Mouse (Mus musculus): Measurements from ENCODE around the gene Laptm4a. TPM values are rescaled to one million over a fixed set of nuclear protein-coding genes. Genes with fewer than 3 reads are reported as not detected.
A peak's percentile ranks its signal among the peaks of the same experiment; 100 is the strongest.

The Laptm4a gene
- polyA plus RNA-seq, 1 experiment from 2014 or later, result 61.1 TPM

DNA sequence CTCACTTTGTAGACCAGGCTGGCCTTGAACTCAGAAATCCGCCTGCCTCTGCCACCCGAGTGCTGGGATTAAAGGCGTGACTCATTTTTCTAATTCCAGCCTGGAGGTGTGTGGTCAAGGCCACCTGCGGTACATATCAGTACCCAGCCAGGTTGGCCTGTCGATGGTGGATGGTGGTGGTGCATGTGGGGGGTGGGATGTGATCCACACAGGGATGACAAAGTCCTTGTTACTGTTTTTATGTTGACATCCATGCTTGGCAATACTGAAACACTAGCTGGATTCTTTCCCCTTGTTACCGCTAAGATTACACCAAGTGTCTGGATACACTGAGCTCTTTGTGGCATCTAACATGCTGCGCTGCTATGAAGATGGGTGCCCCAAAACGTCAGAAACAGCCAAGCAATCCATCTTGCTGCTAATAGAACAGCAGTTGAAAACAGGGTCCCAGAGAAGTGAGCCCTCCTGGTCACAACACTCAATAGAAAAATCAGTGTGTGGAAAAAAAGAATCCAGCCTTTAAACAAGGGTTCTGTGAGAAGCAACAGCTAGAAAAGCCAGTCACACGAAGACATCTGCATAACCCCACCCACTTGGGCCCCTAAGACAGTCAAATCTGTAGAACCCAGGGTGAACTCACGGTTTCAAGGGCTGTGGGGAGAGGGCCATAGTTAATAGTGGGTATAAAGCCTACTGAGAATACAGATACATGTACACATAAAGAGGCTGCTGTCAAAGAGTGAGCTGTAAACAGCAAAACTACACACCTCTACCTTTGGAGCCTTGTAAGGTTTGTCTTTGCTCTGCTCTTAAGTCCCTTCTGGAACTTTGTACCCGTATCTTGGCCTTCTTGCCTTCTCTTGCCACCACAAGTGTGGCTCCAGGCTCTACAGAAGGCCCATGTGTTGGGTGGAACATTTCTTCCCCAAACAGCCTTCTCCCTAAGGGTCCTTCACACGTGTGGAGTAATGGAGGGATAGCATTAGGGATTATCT is 18.8 kb downstream of the Laptm4a start:
- WGBS, result 69% methylated on average over 12 of the region's 12 CpGs
- Histone ChIP-seq H3K27ac (ENCODE audit: low read depth, low read length) (no peak overlapping the region), H3K4me3 (ENCODE audit: low read depth, low read length) (no peak overlapping the region)

DNA sequence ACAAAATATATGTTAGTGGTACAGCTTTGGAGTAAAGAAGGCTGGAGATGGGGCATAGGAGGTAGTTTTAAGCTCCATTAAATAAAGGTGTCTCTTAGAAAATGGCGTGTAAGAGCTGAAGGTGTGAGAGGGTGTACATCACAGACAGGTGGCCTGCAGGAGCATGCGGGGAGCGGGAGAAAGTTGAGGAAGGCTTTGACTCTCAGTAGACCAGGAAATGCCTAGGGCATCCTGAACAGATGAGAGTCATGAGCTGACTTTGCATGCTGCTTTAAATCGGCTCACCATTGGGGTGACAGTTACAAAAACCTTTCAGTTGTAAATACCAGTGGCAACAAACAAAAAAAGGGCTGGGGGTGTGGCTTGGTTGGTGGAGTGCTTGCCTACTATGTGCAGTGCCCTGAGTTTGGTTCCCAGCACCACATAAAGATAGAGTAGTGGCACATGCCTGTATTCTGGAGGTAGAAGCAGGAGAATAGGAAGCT is 19.7 kb downstream of the Laptm4a start:
- Histone ChIP-seq H3K9ac (replicated peaks; ENCODE audit: low read depth, low read length) (no peak overlapping the region), H3K36me3 (ENCODE audit: control insufficient read depth, insufficient read depth, low read length) (peaks cover 27% of the 10 kb centered on the region), H3K9me3 (ENCODE audit: control insufficient read depth, low read length) (no peaks in the 10 kb centered on the region), H3K4me3 (ENCODE audit: low read depth, low read length) (no peak overlapping the region), H3K27ac (ENCODE audit: low read depth, low read length) (no peak overlapping the region), H3K4me2 (ENCODE audit: low read depth, low read length) (no peak overlapping the region), H3K4me1 (ENCODE audit: control insufficient read depth, insufficient read depth, low read length) (no peaks in the 10 kb centered on the region), H3K27me3 (ENCODE audit: control insufficient read depth, insufficient read depth, low read length) (no peaks in the 10 kb centered on the region)
- 64% methylated on average over 4 of the region's 4 CpGs for WGBS
- ATAC-seq (ENCODE audit: low read depth), result no peak

More for the DNA sequence above, 18.8 kb downstream of the Laptm4a start:
- H3K36me3 ChIP-seq (ENCODE audit: control insufficient read depth, insufficient read depth, low read length), result peaks cover 34% of the 10 kb centered on the region
- no peaks in the 10 kb centered on the region for H3K9me3 ChIP-seq (ENCODE audit: control insufficient read depth, low read length)
- no peaks in the 10 kb centered on the region for H3K27me3 ChIP-seq (ENCODE audit: control insufficient read depth, insufficient read depth, low read length)
- no peak overlapping the region for H3K9ac ChIP-seq (replicated peaks; ENCODE audit: low read depth, low read length)
- H3K4me1 ChIP-seq (ENCODE audit: control insufficient read depth, insufficient read depth, low read length), result no peaks in the 10 kb centered on the region
- H3K4me2 ChIP-seq (ENCODE audit: low read depth, low read length), result no peak overlapping the region
- no peak for ATAC-seq (ENCODE audit: low read depth)

DNA sequence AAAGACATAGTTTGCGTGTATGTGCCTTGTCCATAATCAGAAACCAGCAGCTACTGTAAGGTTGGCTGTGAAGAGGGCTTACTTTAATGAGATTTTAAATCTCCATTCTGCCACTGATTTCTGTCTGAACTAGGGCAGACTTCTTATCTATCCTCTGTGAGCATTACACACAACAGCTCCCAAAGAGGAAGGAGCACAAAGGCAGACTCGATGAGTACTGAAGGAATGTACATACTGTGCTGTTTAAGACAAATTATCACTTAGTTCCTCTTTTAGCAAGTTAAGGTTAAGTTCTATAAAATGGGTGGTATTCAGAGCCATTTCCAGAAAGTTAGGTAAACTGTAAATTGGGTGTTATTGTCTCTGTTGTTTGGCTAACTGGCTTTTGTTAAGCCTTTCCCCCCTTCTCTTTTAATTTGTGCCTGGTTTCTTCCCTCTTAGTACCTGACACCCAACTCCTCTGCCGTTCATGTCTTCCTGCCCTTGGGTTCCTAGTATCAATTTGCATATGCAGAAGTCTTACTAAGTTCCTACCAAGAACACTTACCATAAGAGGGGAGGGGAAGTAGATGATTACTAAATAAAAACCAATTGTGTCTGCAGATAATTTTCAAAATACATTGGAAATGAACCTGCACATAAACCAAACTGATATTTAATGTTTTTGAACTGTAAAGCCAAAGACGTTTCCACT is 20.4 kb downstream of the Laptm4a start:
- ATAC-seq (ENCODE audit: low read depth), result no peak
- Histone ChIP-seq H3K4me3 (ENCODE audit: low read depth, low read length) (no peak overlapping the region), H3K4me2 (ENCODE audit: low read depth, low read length) (no peak overlapping the region), H3K36me3 (ENCODE audit: control insufficient read depth, insufficient read depth, low read length) (peaks cover 20% of the 10 kb centered on the region), H3K9ac (replicated peaks; ENCODE audit: low read depth, low read length) (no peak overlapping the region), H3K9me3 (ENCODE audit: control insufficient read depth, low read length) (no peaks in the 10 kb centered on the region), H3K27ac (ENCODE audit: low read depth, low read length) (no peak overlapping the region), H3K27me3 (ENCODE audit: control insufficient read depth, insufficient read depth, low read length) (no peaks in the 10 kb centered on the region), H3K4me1 (ENCODE audit: control insufficient read depth, insufficient read depth, low read length) (no peaks in the 10 kb centered on the region)
- 75% methylated on average over 4 of the region's 4 CpGs for WGBS

DNA sequence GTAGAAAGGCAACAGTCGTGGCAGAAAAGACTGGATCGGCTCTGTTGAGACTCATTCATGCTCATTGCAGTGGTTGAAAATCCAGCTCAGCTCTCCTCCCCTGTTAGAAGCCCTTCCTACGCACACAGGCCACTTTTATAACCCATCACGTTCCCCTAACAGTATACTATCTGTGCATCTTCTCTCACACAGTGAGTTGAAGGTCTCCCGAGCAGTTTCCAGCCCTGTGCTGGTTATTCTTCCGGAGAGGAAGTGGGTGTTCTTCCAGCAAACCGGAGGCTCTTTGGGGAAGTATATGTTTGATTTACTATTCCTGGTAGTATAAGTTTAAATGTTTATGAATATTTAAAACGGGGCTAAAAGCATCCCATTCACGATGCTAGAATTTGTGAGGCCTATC is 25.7 kb downstream of the Laptm4a start:
- WGBS, result 53% methylated on average over 9 of the region's 9 CpGs
- Histone ChIP-seq H3K36me3 (ENCODE audit: control insufficient read depth, insufficient read depth, low read length) (no peaks in the 10 kb centered on the region), H3K9me3 (ENCODE audit: control insufficient read depth, low read length) (no peaks in the 10 kb centered on the region), H3K9ac (replicated peaks; ENCODE audit: low read depth, low read length) (no peak overlapping the region), H3K4me3 (ENCODE audit: low read depth, low read length) (peak overlapping the region; percentile 40; the same call in 1 of the 2 replicates), H3K27ac (ENCODE audit: low read depth, low read length) (no peak overlapping the region), H3K27me3 (ENCODE audit: control insufficient read depth, insufficient read depth, low read length) (no peaks in the 10 kb centered on the region), H3K4me1 (ENCODE audit: control insufficient read depth, insufficient read depth, low read length) (peaks cover 2% of the 10 kb centered on the region; the same call in 1 of the 2 replicates), H3K4me2 (ENCODE audit: low read depth, low read length) (peak overlapping the region; percentile 98; the same call in 1 of the 2 replicates)
- no peak for ATAC-seq (ENCODE audit: low read depth)

DNA sequence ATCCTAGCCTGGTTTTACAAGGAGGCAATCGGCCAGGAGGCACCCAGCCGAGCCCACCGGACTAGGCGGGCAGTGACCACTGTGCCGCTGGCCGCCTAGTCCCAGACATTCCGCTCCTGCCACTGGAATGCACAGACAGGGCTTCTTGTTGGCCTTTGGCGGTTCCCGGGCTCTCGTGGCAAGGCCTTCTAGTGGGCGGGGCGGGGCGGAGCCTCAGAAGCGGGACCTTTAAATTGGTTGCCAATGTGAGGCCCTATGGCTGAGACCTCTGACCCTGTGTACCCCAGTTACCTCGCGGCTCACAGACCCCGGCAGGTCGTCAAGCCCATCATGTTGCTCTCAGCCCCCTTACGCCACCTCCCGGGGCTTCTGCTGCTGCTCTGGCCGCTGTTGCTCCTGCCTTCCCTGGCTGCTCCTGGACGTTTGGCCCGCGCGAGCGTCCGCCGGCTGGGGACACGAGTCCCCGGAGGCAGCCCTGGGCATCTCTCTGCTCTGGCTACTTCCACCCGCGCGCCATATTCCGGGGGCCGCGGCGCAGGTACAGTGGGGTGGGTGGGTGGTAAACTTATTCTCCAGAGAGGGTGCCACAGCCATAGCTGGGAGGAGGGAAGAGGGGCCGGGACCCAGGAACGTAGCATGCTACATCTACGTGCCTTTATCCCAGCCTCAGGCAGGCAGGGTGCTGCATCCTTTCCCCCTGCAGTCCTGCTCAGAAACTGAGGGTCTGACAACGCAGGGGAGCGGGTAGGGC is 26.4 kb downstream of the Laptm4a start, which contains the start of gene Matn3:
Gene Matn3 (plus strand): TSS at position 216 of the 751 bp plus-strand sequence.
- peak within 1 kb of the TSS; percentile 98 for H3K4me2 ChIP-seq (ENCODE audit: low read depth, low read length)
- under 1% methylated on average over 42 of the region's 42 CpGs for WGBS
- ATAC-seq (ENCODE audit: low read depth), result peak; percentile 75

DNA sequence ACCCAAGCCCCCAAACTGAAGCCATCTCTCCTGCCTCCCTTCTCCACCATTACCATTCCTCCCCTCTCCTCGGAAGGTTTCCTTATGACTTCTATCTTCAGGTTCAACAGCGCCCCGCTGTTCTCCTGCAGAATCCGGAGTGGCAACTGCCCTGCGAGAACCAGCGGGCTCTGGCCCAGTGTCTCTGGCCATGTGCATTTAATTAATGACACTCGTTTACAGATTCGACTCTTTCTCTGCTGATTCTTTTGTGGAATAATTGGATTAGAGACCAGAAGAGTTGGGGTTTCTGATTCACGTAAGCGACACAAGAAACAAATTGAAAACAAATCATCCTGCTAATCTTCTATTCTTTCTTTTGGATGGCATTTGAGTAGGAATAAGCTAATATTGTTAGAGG is 31.7 kb downstream of the Laptm4a start:
- H3K9me3 ChIP-seq (ENCODE audit: control insufficient read depth, low read length), result no peaks in the 10 kb centered on the region
- no peaks in the 10 kb centered on the region; the same call in 1 of the 2 replicates for H3K4me1 ChIP-seq (ENCODE audit: control insufficient read depth, insufficient read depth, low read length)
- no peak overlapping the region for H3K4me3 ChIP-seq (ENCODE audit: low read depth, low read length)
- H3K36me3 ChIP-seq (ENCODE audit: control insufficient read depth, insufficient read depth, low read length), result no peaks in the 10 kb centered on the region
- H3K27me3 ChIP-seq (ENCODE audit: control insufficient read depth, insufficient read depth, low read length), result no peaks in the 10 kb centered on the region
- no peak overlapping the region for H3K27ac ChIP-seq (ENCODE audit: low read depth, low read length)
- H3K4me2 ChIP-seq (ENCODE audit: low read depth, low read length), result no peak overlapping the region
- H3K9ac ChIP-seq (replicated peaks; ENCODE audit: low read depth, low read length), result no peak overlapping the region
- no peak for ATAC-seq (ENCODE audit: low read depth)
- 81% methylated on average over 10 of the region's 10 CpGs for WGBS

More for the DNA sequence above, 26.4 kb downstream of the Laptm4a start, which contains the start of gene Matn3:
- H3K4me1 ChIP-seq (ENCODE audit: control insufficient read depth, insufficient read depth, low read length), result peaks cover 2% of the 10 kb centered on the region; the same call in 1 of the 2 replicates
- peak within 1 kb of the TSS; percentile 54 for H3K9ac ChIP-seq (replicated peaks; ENCODE audit: low read depth, low read length)
- H3K4me3 ChIP-seq (ENCODE audit: low read depth, low read length), result peak within 1 kb of the TSS; percentile 40
- H3K27ac ChIP-seq (ENCODE audit: low read depth, low read length), result no peak within 1 kb of the TSS
- no peaks in the 10 kb centered on the region for H3K36me3 ChIP-seq (ENCODE audit: control insufficient read depth, insufficient read depth, low read length)
- H3K9me3 ChIP-seq (ENCODE audit: control insufficient read depth, low read length), result no peaks in the 10 kb centered on the region
- no peaks in the 10 kb centered on the region for H3K27me3 ChIP-seq (ENCODE audit: control insufficient read depth, insufficient read depth, low read length)

DNA sequence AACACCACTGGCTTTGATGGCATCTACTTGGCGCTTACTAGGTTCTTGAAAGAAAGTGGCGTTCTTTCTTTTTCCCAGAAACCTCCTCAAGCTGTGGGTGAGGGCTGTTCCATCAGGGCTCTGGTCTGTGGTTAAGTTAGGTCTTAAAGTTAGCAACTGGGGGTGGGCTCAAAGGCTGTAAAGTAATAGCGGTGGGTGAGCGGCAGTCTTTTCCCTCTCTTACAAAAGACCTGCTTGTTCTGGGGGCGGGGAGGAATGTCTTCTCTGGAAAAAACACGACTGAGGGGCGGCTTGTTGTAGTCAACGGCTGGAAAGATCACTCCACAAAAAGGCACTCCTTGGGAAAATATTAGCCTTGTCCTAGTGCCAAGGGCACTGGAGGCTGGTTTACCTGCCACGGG is 32.7 kb downstream of the Laptm4a start:
- Histone ChIP-seq H3K4me1 (ENCODE audit: control insufficient read depth, insufficient read depth, low read length) (no peaks in the 10 kb centered on the region), H3K27ac (ENCODE audit: low read depth, low read length) (no peak overlapping the region), H3K9me3 (ENCODE audit: control insufficient read depth, low read length) (no peaks in the 10 kb centered on the region), H3K27me3 (ENCODE audit: control insufficient read depth, insufficient read depth, low read length) (no peaks in the 10 kb centered on the region), H3K4me2 (ENCODE audit: low read depth, low read length) (no peak overlapping the region), H3K9ac (replicated peaks; ENCODE audit: low read depth, low read length) (no peak overlapping the region), H3K4me3 (ENCODE audit: low read depth, low read length) (no peak overlapping the region), H3K36me3 (ENCODE audit: control insufficient read depth, insufficient read depth, low read length) (no peaks in the 10 kb centered on the region)
- ATAC-seq (ENCODE audit: low read depth), result no peak
- 19% methylated on average over 9 of the region's 9 CpGs for WGBS

DNA sequence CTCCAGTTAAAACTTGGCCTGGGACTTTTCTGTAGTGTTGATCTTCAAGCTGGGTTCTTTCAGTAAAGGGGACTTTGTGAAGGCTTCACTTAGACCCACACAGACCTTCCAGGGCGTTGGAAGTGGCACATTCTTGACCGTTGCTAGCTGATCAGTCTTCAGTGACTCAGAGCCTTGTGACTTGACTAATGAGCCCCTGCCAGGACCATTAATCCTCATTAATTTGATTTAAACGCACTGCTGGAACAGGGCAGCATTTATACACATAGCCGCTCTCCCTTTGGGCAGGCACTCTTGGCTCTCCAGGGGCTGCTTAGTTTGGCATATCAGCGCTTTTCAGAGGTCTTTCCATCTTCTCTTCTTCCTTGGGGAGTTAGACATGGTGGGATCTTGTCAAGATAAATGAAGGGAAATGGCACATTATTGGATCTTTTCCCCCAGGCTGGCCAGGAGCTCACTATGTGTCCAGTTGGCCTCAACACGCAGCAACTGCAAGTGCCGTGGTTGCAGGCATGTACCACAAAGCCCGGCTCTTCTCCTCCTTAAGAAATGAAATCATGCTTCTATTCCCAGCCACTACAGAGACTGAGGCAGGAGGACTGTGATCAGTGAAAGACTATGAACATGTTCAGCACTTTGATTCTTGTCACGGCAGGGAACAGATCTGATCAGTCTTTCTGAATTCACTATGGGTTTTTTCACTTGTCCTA is 40.3 kb downstream of the Laptm4a start:
- WGBS, result 43% methylated on average over 9 of the region's 9 CpGs
- Histone ChIP-seq H3K36me3 (ENCODE audit: control insufficient read depth, insufficient read depth, low read length) (no peaks in the 10 kb centered on the region), H3K4me3 (ENCODE audit: low read depth, low read length) (no peak overlapping the region), H3K4me1 (ENCODE audit: control insufficient read depth, insufficient read depth, low read length) (0 out of 2 replicates have a peak, but pooled peaks cover 3% of the 10 kb centered on the region), H3K9me3 (ENCODE audit: control insufficient read depth, low read length) (no peaks in the 10 kb centered on the region), H3K27me3 (ENCODE audit: control insufficient read depth, insufficient read depth, low read length) (no peaks in the 10 kb centered on the region), H3K4me2 (ENCODE audit: low read depth, low read length) (no peak overlapping the region), H3K27ac (ENCODE audit: low read depth, low read length) (no peak overlapping the region), H3K9ac (replicated peaks; ENCODE audit: low read depth, low read length) (no peak overlapping the region)
- ATAC-seq (ENCODE audit: low read depth), result peak; percentile 77
